Mouse (Mus musculus) forebrain, embryonic 11.5 days (tissue): Measurements from ENCODE around the gene Ap4s1. TPM values are rescaled to one million over a fixed set of nuclear protein-coding genes. Genes with fewer than 3 reads are reported as not detected.

Experiments used
- ATAC-seq: fragments of 200-750 bp; cut with Nextera tagmentation; replicated peaks from 2 replicates; pipeline ENCODE4 v1.8.0; 2017; ENCODE audit warnings: moderate TSS enrichment; ENCODE audit not compliant: low FRiP score
- DNase-seq: peaks from one replicate; pipeline ENCODE4 v3.0.0-alpha.2; 2017; ENCODE audit warnings: low spot score
- H3K27ac ChIP-seq: fragments of 300-500 bp; sonication (generic); 2 replicates; pipeline ENCODE4 v1.5.1; 2014; ENCODE audit warnings: low read depth, low read length
- H3K27me3 ChIP-seq: fragments of 300-500 bp; sonication (generic); 2 replicates; pipeline ENCODE4 v1.6.1; 2014; ENCODE audit warnings: mild to moderate bottlenecking, low read length, mixed read lengths; ENCODE audit not compliant: control insufficient read depth, insufficient read depth
- H3K36me3 ChIP-seq: fragments of 300-500 bp; sonication (generic); 2 replicates; pipeline ENCODE4 v1.6.1; 2014; ENCODE audit warnings: mild to moderate bottlenecking, low read length, moderate library complexity, mixed read lengths; ENCODE audit not compliant: control insufficient read depth, insufficient read depth
- H3K4me1 ChIP-seq: fragments of 300-500 bp; sonication (generic); replicated peaks from 2 replicates; pipeline ENCODE4 v1.6.1; 2014; ENCODE audit warnings: low read length, mixed read lengths; ENCODE audit not compliant: control insufficient read depth, insufficient read depth
- H3K4me2 ChIP-seq: fragments of 300-500 bp; sonication (generic); 2 replicates; pipeline ENCODE4 v1.6.1; 2014; ENCODE audit warnings: low read depth, mild to moderate bottlenecking, low read length, moderate library complexity, mixed read lengths; ENCODE audit not compliant: severe bottlenecking
- H3K4me3 ChIP-seq: fragments of 300-500 bp; sonication (generic); 2 replicates; pipeline ENCODE4 v1.5.1; 2014; ENCODE audit warnings: low read depth, low read length
- H3K9ac ChIP-seq: fragments of 300-500 bp; sonication (generic); 2 replicates; pipeline ENCODE4 v1.6.1; 2014; ENCODE audit warnings: low read length
- H3K9me3 ChIP-seq: fragments of 300-500 bp; sonication (generic); 2 replicates; pipeline ENCODE4 v1.6.1; 2016; ENCODE audit warnings: low read length, mixed read lengths; ENCODE audit not compliant: control insufficient read depth
- WGBS: fragments of 180-500 bp; shearing (Covaris S2); extraction: QIAGEN DNeasy Blood & Tissue Kit; methylation state at CpG from one replicate; pipeline ENCODE4 v1.1.7; 2014; 5-methylcytosine and 5-hydroxymethylcytosine counted together
- polyA plus RNA-seq: library from polyadenylated mRNA; unstranded; fragments of >200 nt; fragmentation: Nextera tagmentation; extraction: Ambion mirVana; gene quantifications from 2 replicates; pipeline ENCODE4 v1.2.1, GENCODE M21; 2014

Ap4s1 gene
- polyA plus RNA-seq, 1 experiment from 2014 or later = 53.7 TPM

GRCm38 (mm10) chr12:51709741-51710140 lies 18.9 kb downstream of the Ap4s1 start:
- no peak overlapping the region for H3K4me2 ChIP-seq
- DNase-seq (no peak), ATAC-seq (no peak)
- H3K27ac ChIP-seq = no peak overlapping the region
- WGBS = 77% methylated on average over 3 of the region's 3 CpGs
- H3K9ac ChIP-seq = no peak overlapping the region
- no peaks in the 10 kb centered on the region for H3K27me3 ChIP-seq
- no peaks in the 10 kb centered on the region for H3K36me3 ChIP-seq
- H3K4me3 ChIP-seq = no peak overlapping the region
- H3K4me1 ChIP-seq = 0 out of 2 replicates have a peak, but pooled peaks cover 2% of the 10 kb centered on the region
- no peaks in the 10 kb centered on the region for H3K9me3 ChIP-seq

GRCm38 (mm10) chr12:51710154-51710553 lies 19.3 kb downstream of the Ap4s1 start:
- no peaks in the 10 kb centered on the region for H3K9me3 ChIP-seq
- H3K4me2 ChIP-seq = no peak overlapping the region
- H3K27me3 ChIP-seq = no peaks in the 10 kb centered on the region
- no peak overlapping the region for H3K4me3 ChIP-seq
- H3K9ac ChIP-seq = no peak overlapping the region
- no peak for ATAC-seq
- 80% methylated on average over 5 of the region's 5 CpGs for WGBS
- no peaks in the 10 kb centered on the region for H3K4me1 ChIP-seq
- no peak for DNase-seq
- H3K36me3 ChIP-seq = no peaks in the 10 kb centered on the region
- H3K27ac ChIP-seq = no peak overlapping the region

GRCm38 (mm10) chr12:51712685-51713084 lies 21.9 kb downstream of the Ap4s1 start:
- no peaks in the 10 kb centered on the region for H3K36me3 ChIP-seq
- no peaks in the 10 kb centered on the region for H3K9me3 ChIP-seq
- H3K4me1 ChIP-seq = no peaks in the 10 kb centered on the region
- H3K9ac ChIP-seq = no peak overlapping the region
- ATAC-seq (no peak), DNase-seq (no peak)
- no peak overlapping the region for H3K4me2 ChIP-seq
- no peak overlapping the region for H3K4me3 ChIP-seq
- H3K27ac ChIP-seq = no peak overlapping the region
- WGBS = 81% methylated on average over 1 of the region's 1 CpGs
- H3K27me3 ChIP-seq = no peaks in the 10 kb centered on the region

GRCm38 (mm10) chr12:51718617-51719016 lies 27.8 kb downstream of the Ap4s1 start:
- H3K4me2 ChIP-seq = no peak overlapping the region
- ATAC-seq = no peak
- no peak for DNase-seq
- no peaks in the 10 kb centered on the region for H3K9me3 ChIP-seq
- no peaks in the 10 kb centered on the region for H3K4me1 ChIP-seq
- H3K27ac ChIP-seq = no peak overlapping the region
- WGBS = 95% methylated on average over 6 of the region's 6 CpGs
- no peaks in the 10 kb centered on the region for H3K27me3 ChIP-seq
- H3K9ac ChIP-seq = no peak overlapping the region
- no peaks in the 10 kb centered on the region; the same call in 1 of the 2 replicates for H3K36me3 ChIP-seq
- H3K4me3 ChIP-seq = no peak overlapping the region

- no peak for ATAC-seq
- WGBS = 94% methylated on average over 8 of the region's 8 CpGs
- no peak for DNase-seq
- Histone ChIP-seq H3K4me1 (no peaks in the 10 kb centered on the region), H3K9me3 (no peaks in the 10 kb centered on the region), H3K4me2 (no peak overlapping the region), H3K27ac (no peak overlapping the region), H3K27me3 (no peaks in the 10 kb centered on the region), H3K36me3 (no peaks in the 10 kb centered on the region; the same call in 1 of the 2 replicates), H3K9ac (no peak overlapping the region), H3K4me3 (no peak overlapping the region)
Measured at GRCm38 (mm10) chr12:51721836-51722235, 31.0 kb downstream of the Ap4s1 start.

GRCm38 (mm10) chr12:51729058-51729457 lies 38.2 kb downstream of the Ap4s1 start:
- Histone ChIP-seq H3K9me3 (no peaks in the 10 kb centered on the region), H3K4me2 (no peak overlapping the region), H3K27me3 (no peaks in the 10 kb centered on the region), H3K27ac (no peak overlapping the region), H3K4me3 (no peak overlapping the region), H3K4me1 (no peaks in the 10 kb centered on the region), H3K9ac (no peak overlapping the region), H3K36me3 (no peaks in the 10 kb centered on the region)
- 85% methylated on average over 11 of the region's 11 CpGs for WGBS
- ATAC-seq (no peak), DNase-seq (no peak)

GRCm38 (mm10) chr12:51729827-51730226 lies 39.0 kb downstream of the Ap4s1 start:
- no peak overlapping the region for H3K9ac ChIP-seq
- no peak for ATAC-seq
- no peak overlapping the region for H3K4me3 ChIP-seq
- H3K4me1 ChIP-seq = no peaks in the 10 kb centered on the region
- H3K27ac ChIP-seq = no peak overlapping the region
- H3K9me3 ChIP-seq = no peaks in the 10 kb centered on the region
- no peaks in the 10 kb centered on the region for H3K36me3 ChIP-seq
- WGBS = 93% methylated on average over 9 of the region's 9 CpGs
- no peak for DNase-seq
- H3K27me3 ChIP-seq = no peaks in the 10 kb centered on the region; the same call in 1 of the 2 replicates
- no peak overlapping the region for H3K4me2 ChIP-seq

- no peaks in the 10 kb centered on the region; the same call in 1 of the 2 replicates for H3K4me1 ChIP-seq
- DNase-seq (no peak), ATAC-seq (no peak)
- H3K36me3 ChIP-seq = no peaks in the 10 kb centered on the region
- no peak overlapping the region for H3K9ac ChIP-seq
- no peak overlapping the region for H3K4me2 ChIP-seq
- no peak overlapping the region for H3K27ac ChIP-seq
- WGBS = 85% methylated on average over 14 of the region's 14 CpGs
- H3K27me3 ChIP-seq = no peaks in the 10 kb centered on the region; the same call in 1 of the 2 replicates
- no peak overlapping the region for H3K4me3 ChIP-seq
- no peaks in the 10 kb centered on the region for H3K9me3 ChIP-seq
Measured at GRCm38 (mm10) chr12:51734605-51735211, 43.9 kb downstream of the Ap4s1 start.

GRCm38 (mm10) chr12:51735840-51736271 lies 45.0 kb downstream of the Ap4s1 start:
- ATAC-seq = no peak

More at GRCm38 (mm10) chr12:51735840-51736271, 45.0 kb downstream of the Ap4s1 start:
- no peak for DNase-seq
- Histone ChIP-seq H3K9me3 (no peaks in the 10 kb centered on the region), H3K27me3 (no peaks in the 10 kb centered on the region; the same call in 1 of the 2 replicates), H3K27ac (no peak overlapping the region), H3K4me3 (no peak overlapping the region), H3K4me2 (no peak overlapping the region), H3K9ac (no peak overlapping the region), H3K36me3 (no peaks in the 10 kb centered on the region), H3K4me1 (no peaks in the 10 kb centered on the region; the same call in 1 of the 2 replicates)
- WGBS = 54% methylated on average over 7 of the region's 7 CpGs
